Mouse (Mus musculus): ENCODE results near the gene Slc31a1.

DNA sequence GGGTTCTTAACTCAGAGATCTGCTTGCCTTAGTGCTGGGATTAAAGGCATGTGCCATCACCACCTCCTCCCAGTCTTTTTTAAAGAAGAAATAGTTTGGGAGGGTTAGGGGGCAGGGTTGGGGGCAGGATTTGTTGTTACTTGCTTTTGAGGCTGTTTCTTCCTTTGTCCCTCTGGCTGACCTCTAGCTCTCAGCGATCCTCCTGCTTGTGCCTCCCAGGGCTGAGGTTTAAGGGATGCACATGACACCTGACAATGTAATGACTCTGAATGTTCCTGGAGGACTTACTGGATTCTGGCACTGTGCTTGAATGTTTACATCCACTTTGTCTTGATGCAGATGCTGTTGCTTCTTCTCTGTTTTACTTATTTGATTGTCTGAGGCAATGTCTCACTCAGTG is 11.9 kb downstream of the Slc31a1 start:
- TF ChIP-seq CTCF (IDR thresholded peaks at IDR 0.05; ENCODE audit: control insufficient read depth, insufficient read depth, low read length): no peak
- no peak for TF ChIP-seq POLR2A (IDR thresholded peaks at IDR 0.05; ENCODE audit: borderline replicate concordance, control insufficient read depth, low read depth, low read length)

All from bone marrow, adult 2 months (tissue).